Mouse (Mus musculus) frontal cortex, postnatal 14 days (tissue): ENCODE measurements around the gene Hsbp1.
"Not testable (repeated sequence)": the region's sequence is repeated elsewhere in the genome, so short reads cannot be mapped to it uniquely, and the experiment has no call there.

Source experiments
- DNase-seq, 2 experiments: peaks; one replicate each; pipeline ENCODE4 v3.0.0; 2022; ENCODE audit warnings: low spot score in 2 of 2

Hsbp1 gene

GRCm38 (mm10) chr8:119344190-119344856 lies at the start of gene Hsbp1:
Gene Hsbp1, plus strand, starts transcription at chr8:119344488.
- peak; percentile 93 to 94 for DNase-seq

- DNase-seq, result no peak
Observed at GRCm38 (mm10) chr8:119295477-119295876, 48.8 kb upstream of the Hsbp1 start.

GRCm38 (mm10) chr8:119297752-119298151 lies 46.5 kb upstream of the Hsbp1 start:
- peak in 1 of 2 experiments; percentile 25 for DNase-seq

GRCm38 (mm10) chr8:119300335-119300734 lies 44.0 kb upstream of the Hsbp1 start:
- no peak for DNase-seq

- no peak for DNase-seq
Observed at GRCm38 (mm10) chr8:119304196-119304595, 40.1 kb upstream of the Hsbp1 start.

GRCm38 (mm10) chr8:119311412-119311811 lies 32.9 kb upstream of the Hsbp1 start:
- DNase-seq, result no peak

GRCm38 (mm10) chr8:119323215-119323614 lies 21.1 kb upstream of the Hsbp1 start:
- no peak for DNase-seq

GRCm38 (mm10) chr8:119339546-119339945 lies 4.7 kb upstream of the Hsbp1 start:
- DNase-seq, result no peak

GRCm38 (mm10) chr8:119343606-119344005 lies 682 bp upstream of the Hsbp1 start:
- DNase-seq, result no peak

GRCm38 (mm10) chr8:119345029-119345682 lies 868 bp downstream of the Hsbp1 start:
- no peak for DNase-seq

- no peak for DNase-seq
Observed at GRCm38 (mm10) chr8:119345683-119346075, 1.4 kb downstream of the Hsbp1 start.

GRCm38 (mm10) chr8:119351647-119352046 lies 7.4 kb downstream of the Hsbp1 start:
- DNase-seq, result no peak

GRCm38 (mm10) chr8:119352977-119353658 lies 8.8 kb downstream of the Hsbp1 start:
- DNase-seq, result no peak

GRCm38 (mm10) chr8:119353659-119354023 lies 9.4 kb downstream of the Hsbp1 start:
- no peak for DNase-seq

GRCm38 (mm10) chr8:119356631-119357030 lies 12.3 kb downstream of the Hsbp1 start:
- not testable (repeated sequence) for DNase-seq

GRCm38 (mm10) chr8:119358175-119358574 lies 13.9 kb downstream of the Hsbp1 start:
- DNase-seq, result no peak

GRCm38 (mm10) chr8:119358836-119359235 lies 14.5 kb downstream of the Hsbp1 start:
- DNase-seq, result no peak

- DNase-seq, result no peak
Observed at GRCm38 (mm10) chr8:119360686-119361295, 16.5 kb downstream of the Hsbp1 start.

- DNase-seq, result not testable (repeated sequence)
Observed at GRCm38 (mm10) chr8:119374716-119375115, 30.4 kb downstream of the Hsbp1 start.

GRCm38 (mm10) chr8:119378476-119378875 lies 34.2 kb downstream of the Hsbp1 start:
- no peak for DNase-seq

- DNase-seq, result no peak
Observed at GRCm38 (mm10) chr8:119380619-119381018, 36.3 kb downstream of the Hsbp1 start.

- DNase-seq, result peak in 1 of 2 experiments; percentile 77
Observed at GRCm38 (mm10) chr8:119384478-119384877, 40.2 kb downstream of the Hsbp1 start.
